Mouse (Mus musculus): ENCODE measurements around the gene Hist1h2bn.
"Not testable (repeated sequence)": the region's sequence is repeated elsewhere in the genome, so short reads cannot be mapped to it uniquely, and the experiment has no call there.

Hist1h2bn gene

DNA sequence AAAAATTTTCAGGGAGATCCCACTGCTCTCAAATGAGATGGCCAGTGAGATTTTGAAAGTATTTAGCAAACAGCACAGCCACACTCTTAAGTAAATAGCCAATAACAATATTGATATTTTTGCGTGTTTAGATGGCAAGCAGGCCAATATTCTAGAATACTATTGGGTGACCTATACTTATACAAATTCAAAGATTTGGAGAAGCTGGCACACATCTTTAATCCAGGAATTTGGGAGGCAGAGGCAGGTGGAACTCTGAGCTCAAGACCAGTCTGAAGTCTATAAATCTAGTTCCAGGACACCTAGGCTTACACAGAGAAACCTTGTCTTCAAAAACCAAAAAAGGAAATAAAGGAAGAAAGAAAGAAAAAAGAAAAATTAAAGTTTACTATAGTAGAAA lies 27.7 kb downstream of the Hist1h2bn start:
- no peak for DNase-seq (ENCODE audit: low spot score)

DNA sequence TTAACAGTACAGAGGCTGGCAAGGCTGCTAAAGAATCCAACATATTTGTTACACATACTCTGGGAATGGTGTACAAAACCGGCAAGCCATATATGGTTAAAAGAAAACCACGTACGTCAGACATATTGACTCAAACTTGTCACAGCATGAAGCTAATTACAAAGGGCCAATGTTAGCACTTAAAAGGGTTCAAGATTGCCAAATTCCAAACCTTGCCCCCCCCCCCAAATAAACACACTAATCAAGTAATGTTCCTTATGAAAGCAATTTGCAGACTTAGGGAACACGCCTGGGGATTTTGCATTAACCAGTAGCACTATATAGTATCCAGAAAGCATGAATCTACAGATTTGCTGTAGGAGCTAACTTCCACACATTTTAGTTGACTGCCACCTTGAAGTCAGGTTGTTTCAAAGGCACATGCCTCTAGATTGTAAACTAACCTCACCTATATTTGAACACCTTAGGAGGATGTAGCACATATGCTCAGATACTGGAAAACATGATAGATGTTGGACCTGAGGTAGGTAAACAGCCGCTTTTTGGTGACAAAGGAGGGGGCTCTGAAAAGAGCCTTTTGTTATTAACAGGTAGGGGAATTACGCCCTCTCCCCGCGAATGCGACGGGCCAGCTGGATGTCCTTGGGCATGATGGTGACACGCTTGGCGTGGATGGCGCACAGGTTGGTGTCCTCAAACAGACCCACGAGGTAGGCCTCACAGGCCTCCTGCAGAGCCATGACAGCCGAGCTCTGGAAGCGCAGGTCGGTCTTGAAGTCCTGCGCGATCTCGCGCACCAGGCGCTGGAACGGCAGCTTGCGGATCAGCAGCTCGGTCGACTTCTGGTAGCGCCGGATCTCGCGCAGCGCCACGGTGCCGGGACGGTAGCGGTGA lies 28.7 kb downstream of the Hist1h2bn start:
- DNase-seq (ENCODE audit: low spot score), result not testable (repeated sequence)

DNA sequence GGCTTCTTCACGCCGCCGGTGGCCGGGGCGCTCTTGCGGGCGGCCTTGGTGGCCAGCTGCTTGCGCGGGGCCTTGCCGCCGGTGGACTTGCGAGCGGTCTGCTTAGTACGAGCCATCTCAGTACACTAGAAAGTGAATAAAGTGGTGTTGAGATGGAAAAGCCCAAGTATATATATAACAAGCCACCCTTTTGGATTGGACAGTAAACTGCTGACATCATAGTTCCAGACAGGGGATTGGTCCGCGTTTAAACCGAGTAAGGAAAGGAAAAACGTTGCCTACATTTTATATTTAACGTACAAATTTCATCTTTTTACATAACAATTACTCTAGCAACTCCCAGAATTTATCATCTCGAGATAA lies 29.3 kb downstream of the Hist1h2bn start, which contains the start of gene Hist1h3i:
Hist1h3i (minus strand) TSS at position 116 of the 363 bp plus-strand sequence.
- peak; percentile 69 for DNase-seq (ENCODE audit: low spot score)

DNA sequence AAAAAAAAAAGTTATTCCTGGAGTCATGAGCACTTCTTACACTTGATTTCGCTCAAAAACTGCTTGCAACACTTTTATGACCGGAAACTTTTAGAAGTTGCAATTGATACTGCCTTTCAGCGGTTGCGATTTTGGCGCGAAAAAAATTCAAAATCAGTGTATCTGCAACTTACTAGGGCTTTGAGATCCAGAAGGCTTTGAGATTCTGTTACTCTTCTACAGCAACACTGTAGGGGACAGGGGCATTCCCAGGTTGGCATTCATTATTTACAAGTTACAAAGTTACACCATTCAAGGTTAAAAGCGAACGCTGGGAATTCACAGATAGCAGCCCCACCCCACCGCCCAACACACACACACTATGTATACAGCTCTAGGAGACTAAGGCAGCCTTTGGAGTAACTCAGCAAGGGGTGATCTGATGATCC lies 29.8 kb downstream of the Hist1h2bn start:
- peak; percentile 50 for DNase-seq (ENCODE audit: low spot score)

DNA sequence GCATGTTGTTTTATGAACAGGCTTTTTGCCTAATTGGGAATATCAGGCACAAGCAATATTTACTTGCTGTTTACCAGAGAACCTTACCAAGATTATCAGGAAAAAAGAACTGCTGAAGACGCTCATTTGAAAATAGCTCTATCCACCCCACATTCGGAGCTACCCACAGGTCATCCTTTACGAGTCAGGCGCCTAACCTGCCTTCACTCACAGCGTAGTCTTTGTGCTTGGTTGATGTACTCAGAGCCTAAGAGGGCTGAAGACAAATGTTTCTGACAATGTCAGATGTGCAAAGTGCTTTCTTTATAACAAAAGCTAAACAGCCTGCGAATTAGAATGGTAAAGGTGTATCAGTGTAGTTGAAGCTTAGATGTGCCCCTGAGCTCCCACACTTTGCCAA lies 30.4 kb downstream of the Hist1h2bn start:
- no peak for DNase-seq (ENCODE audit: low spot score)

DNA sequence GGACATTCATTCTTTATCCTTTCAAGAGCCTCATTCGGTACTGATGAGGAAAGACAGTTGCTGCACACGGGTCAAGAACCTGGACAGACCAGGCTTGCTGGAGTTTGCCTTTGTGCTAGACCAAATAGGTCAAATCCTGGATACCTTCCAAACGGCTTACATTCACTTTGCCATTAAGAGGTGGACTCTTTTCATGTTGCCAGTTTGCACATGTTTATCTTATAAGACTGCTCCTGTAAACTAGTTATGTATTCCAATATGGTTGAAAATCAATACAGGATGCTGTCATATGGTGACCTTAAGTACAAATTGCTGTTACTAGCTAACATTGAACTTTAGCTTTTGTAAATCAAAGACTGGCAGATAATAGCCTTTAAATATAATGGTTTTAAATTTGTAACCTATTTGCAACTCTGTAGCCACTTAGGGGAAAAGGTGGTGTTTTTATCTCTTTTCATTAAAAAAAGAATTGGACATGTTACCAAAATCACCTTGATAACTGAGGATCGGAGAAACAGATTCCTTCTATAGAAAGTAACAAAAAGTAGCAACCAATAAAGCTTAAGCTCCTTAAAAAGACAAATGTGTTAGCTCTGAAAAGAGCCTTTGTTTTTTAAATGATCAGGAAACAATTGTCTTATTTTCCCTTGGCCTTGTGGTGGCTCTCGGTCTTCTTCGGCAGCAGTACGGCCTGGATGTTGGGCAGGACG lies 32.4 kb downstream of the Hist1h2bn start:
- DNase-seq (ENCODE audit: low spot score), result no peak

DNA sequence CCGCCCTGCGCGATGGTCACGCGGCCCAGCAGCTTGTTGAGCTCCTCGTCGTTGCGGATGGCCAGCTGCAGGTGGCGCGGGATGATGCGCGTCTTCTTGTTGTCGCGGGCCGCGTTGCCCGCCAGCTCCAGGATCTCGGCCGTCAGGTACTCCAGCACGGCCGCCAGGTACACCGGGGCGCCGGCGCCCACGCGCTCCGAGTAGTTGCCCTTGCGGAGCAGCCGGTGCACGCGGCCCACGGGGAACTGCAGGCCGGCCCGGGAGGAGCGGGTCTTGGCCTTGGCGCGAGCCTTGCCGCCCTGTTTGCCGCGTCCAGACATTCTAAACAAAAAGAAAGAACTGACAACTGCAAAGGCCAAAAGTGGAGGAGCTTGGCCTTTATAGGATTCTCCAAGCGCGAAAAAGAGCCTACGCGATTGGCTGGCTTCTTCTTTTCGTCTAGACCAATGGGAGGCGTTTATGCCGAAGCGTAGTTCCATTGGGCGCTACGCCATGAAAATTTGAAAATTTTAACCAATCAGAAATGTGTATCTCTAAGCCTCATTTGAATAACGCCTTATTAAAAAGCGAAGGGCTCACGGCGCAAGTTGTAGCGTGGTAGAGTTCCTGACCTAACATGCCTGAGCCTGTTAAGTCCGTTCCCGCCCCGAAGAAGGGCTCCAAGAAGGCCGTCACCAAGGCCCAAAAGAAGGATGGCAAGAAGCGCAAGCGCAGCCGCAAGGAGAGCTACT lies 33.1 kb downstream of the Hist1h2bn start, which contains the start of the genes Hist1h2an and Hist1h2bp:
Hist1h2an (minus strand) TSS at position 320 of the 731 bp plus-strand sequence.
Hist1h2bp (plus strand) TSS at position 563 of the 731 bp plus-strand sequence.
- DNase-seq (ENCODE audit: low spot score), result peak; percentile 85

DNA sequence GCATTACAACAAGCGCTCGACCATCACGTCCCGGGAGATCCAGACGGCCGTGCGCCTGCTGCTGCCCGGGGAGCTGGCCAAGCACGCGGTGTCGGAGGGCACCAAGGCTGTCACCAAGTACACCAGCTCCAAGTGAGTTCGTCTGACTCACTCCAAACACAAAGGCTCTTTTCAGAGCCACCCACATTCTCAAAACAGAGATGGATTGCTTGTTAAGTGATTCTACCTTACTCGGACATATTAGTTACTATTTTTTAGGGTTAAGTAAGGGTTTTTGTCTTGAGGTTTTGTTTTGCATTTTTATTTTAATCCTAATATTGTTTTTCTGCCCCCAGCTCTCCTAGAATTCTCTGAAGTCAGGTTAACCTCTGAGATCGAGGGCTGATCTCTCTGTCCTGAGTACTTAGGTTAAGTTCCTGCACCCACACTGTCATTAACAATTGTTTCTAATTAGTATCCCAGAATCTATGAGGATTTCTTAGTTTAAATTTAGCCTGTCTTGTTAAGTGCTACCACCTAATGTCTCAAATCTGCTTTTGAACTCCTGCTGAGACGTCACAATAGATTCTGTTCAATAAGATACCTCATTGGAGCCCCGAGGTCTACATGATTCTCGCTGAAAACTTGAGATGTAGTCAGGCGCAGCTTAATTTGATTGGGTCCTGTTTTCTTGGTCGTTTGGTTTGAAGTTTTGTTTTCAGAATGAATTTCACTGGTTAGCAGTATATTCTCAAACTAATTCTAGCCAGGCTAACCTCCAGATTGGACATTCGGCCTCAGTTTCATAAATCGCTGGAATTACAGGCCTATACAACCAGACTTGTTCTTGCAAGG lies 34.1 kb downstream of the Hist1h2bn start:
- DNase-seq (ENCODE audit: low spot score), result no peak

DNA sequence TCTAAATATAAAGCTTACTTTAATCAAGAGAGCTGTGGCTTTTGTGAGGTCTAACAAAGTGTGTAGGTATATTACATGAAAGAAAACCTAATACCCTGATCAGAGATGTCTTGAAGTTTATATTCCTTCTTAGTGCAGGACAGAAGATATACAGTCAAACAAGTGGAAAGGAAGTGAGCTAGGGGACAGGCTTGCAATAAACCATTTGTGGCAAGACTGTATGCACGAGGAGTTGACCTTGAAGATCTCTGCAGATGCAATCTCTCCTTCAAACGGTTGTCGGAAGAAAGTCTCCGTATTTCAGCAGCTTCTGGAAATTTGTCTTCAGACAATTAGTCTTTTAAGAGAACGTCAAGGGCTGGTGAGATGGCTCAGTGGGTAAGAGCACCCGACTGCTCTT lies 36.0 kb downstream of the Hist1h2bn start:
- DNase-seq (ENCODE audit: low spot score), result no peak

DNA sequence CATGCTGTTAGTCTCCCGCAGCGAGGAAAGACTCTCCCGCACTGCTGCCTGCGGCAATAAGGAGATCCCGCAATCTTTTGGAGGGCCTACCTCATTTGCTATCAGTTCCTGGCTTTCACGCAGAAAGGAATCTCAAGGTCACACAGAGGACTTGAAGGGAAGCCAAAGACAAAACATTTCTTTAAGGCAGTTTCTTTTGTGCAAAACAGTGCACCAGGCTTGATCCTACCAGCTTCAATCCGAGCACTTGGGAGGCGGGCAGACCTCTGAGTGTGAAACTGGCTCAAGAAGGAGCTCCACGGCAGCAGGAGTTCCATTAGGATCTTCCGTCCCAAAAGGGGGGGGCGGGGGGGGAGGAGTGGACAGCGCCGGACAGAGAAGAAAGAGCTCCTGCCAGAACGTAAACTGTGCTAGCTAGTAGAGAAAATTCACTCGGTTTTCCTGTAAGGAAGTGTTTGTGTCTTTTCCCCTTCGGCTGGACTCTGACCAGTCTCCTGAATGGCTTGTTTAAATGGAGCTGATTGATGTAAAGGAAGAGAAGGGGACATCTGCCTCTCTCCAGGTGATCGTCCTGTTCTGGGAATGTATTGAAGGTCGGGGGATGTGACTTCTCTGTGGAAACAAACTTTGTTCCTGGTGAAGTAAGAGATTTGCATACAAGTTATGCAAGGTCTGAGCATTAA lies 36.8 kb downstream of the Hist1h2bn start:
- DNase-seq (ENCODE audit: low spot score), result no peak

DNA sequence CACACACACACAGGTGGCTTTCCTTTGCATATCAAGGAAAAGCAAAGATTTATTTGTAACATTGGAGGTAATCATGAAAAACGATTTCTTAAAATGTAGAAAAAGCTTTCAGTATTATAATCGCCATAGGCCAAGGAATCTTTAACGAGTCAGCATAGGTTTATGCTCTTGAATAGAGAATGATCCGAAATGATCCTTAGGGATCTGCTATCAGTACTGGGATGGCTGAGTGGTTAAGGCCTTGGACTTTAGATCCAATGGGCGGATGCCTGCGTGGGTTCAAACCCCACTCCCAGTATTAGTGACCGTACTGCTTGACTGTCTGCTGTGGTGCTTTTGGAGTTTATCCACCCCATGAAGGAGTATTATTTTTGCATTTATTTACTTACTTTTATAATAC lies 41.7 kb downstream of the Hist1h2bn start:
- DNase-seq (ENCODE audit: low spot score), result no peak

DNA sequence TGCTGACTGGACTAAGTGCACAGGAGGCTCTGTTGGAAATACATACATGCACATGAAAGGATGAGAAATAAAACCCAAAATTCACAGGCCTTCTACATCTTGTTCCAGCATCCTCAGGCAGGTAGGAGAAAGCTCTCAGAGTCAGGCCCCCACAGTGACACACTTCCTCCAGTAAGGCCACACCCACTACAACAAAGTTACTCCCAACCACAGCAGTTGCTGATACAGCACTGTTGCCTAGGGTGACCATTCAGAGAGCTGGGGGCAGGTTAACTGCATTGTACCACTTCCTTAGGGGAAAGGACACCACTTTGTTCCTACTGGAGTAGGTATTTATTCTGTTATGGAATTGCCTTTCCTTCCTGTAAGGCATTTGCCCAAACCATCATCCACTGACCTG lies 43.2 kb downstream of the Hist1h2bn start:
- DNase-seq (ENCODE audit: low spot score), result not testable (repeated sequence)

DNA sequence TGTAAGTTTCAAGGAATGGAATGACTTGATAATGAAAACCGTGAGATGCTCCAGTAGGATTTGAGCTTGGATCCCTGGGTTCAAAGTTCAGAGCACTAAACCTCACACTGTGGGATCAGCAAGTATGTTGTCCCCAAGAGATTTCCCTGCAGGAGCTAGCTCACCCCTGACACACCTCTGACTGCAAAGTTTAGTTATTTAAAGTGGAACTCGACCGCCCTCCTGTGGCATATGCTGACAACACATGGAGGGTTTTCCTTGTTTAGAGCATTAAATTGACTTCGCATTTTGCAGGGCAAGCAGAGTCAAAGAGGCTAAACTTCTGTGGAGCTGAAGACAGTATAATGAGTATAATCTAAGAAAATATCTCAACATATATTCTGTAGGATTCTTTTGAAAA lies 49.1 kb downstream of the Hist1h2bn start:
- DNase-seq (ENCODE audit: low spot score), result not testable (repeated sequence)

Measured in T-cell, adult 2 months (primary cell).